Mouse (Mus musculus) heart, postnatal 0 days (tissue): Measurements from ENCODE around the gene Ptp4a2. TPM values are rescaled to one million over a fixed set of nuclear protein-coding genes. Genes with fewer than 3 reads are reported as not detected.

Experiments used
- ATAC-seq: fragments of 200-750 bp; cut with Nextera tagmentation; 2 replicates; pipeline ENCODE4 v1.8.0; 2017; ENCODE audit warnings: low read depth, moderate number of reproducible peaks, moderate library complexity; ENCODE audit not compliant: insufficient read depth
- DNase-seq: peaks from one replicate; pipeline ENCODE4 v3.0.0-alpha.2; 2016; ENCODE audit warnings: low spot score
- H3K27ac ChIP-seq: fragments of 300-500 bp; sonication (generic); 2 replicates; pipeline ENCODE4 v1.5.1; 2014; ENCODE audit warnings: low read depth, mild to moderate bottlenecking
- H3K27me3 ChIP-seq: fragments of 300-500 bp; sonication (generic); 2 replicates; pipeline ENCODE4 v1.6.1; 2014; ENCODE audit warnings: low read length, mixed read lengths; ENCODE audit not compliant: control insufficient read depth, insufficient read depth
- H3K36me3 ChIP-seq: fragments of 300-500 bp; sonication (generic); replicated peaks from 2 replicates; pipeline ENCODE4 v1.6.1; 2014; ENCODE audit warnings: low read length, mixed read lengths; ENCODE audit not compliant: control insufficient read depth, insufficient read depth
- H3K4me1 ChIP-seq: fragments of 300-500 bp; sonication (generic); 2 replicates; pipeline ENCODE4 v1.6.1; 2014; ENCODE audit warnings: antibody characterized with exemption; ENCODE audit not compliant: control insufficient read depth, insufficient read depth
- H3K4me2 ChIP-seq: fragments of 300-500 bp; sonication (generic); 2 replicates; pipeline ENCODE4 v1.6.1; 2014; ENCODE audit warnings: low read depth, mild to moderate bottlenecking, low read length, moderate library complexity
- H3K4me3 ChIP-seq: fragments of 300-500 bp; sonication (generic); 2 replicates; pipeline ENCODE4 v1.5.1; 2014; ENCODE audit warnings: low read depth, low read length
- H3K9ac ChIP-seq: fragments of 300-500 bp; sonication (generic); replicated peaks from 2 replicates; pipeline ENCODE4 v1.6.1; 2014; ENCODE audit warnings: low read depth, low read length, mixed read lengths
- H3K9me3 ChIP-seq: fragments of 300-500 bp; sonication (generic); replicated peaks from 2 replicates; pipeline ENCODE4 v1.6.1; 2016; ENCODE audit warnings: low read length; ENCODE audit not compliant: control insufficient read depth
- CTCF ChIP-seq: IDR thresholded peaks from 2 replicates; pipeline ENCODE4 v1.5.1; 2016; ENCODE audit warnings: antibody characterized with exemption, control low read depth, low read depth
- EP300 ChIP-seq: IDR thresholded peaks from 2 replicates; pipeline ENCODE4 v1.6.1; 2016; ENCODE audit warnings: antibody characterized with exemption, low read depth
- WGBS: fragments of 180-500 bp; shearing (Covaris S2); extraction: QIAGEN DNeasy Blood & Tissue Kit; methylation state at CpG from one replicate; pipeline ENCODE4 v1.1.7; 2014; 5-methylcytosine and 5-hydroxymethylcytosine counted together
- polyA plus RNA-seq: library from polyadenylated mRNA; unstranded; fragments of >200 nt; fragmentation: Nextera tagmentation; extraction: Ambion mirVana; gene quantifications from 2 replicates; pipeline ENCODE4 v1.2.1, GENCODE M21; 2015
- total RNA-seq: library from RNA; depleted of rRNA; stranded (reverse); fragments of >200 nt; gene quantifications from 2 replicates; pipeline ENCODE4 v1.2.3, GENCODE M21; 2014; ENCODE audit warnings: low replicate concordance

The Ptp4a2 gene
- total and polyA plus RNA-seq, 2 experiments from 2014 or later, result 132 to 417 TPM

- no peaks in the 10 kb centered on the region for H3K9me3 ChIP-seq
- H3K4me3 ChIP-seq, result no peak overlapping the region
- DNase-seq, result no peak
- ATAC-seq, result no peak
- H3K4me1 ChIP-seq, result no peaks in the 10 kb centered on the region
- H3K36me3 ChIP-seq, result no peaks in the 10 kb centered on the region
- H3K4me2 ChIP-seq, result no peak overlapping the region
- H3K9ac ChIP-seq, result no peak overlapping the region
- TF ChIP-seq CTCF (no peak), EP300 (no peak)
- no peaks in the 10 kb centered on the region for H3K27me3 ChIP-seq
- H3K27ac ChIP-seq, result no peak overlapping the region
- 65% methylated on average over 1 of the region's 1 CpGs for WGBS
These were observed 7.7 kb upstream of the Ptp4a2 start for GRCm38 (mm10) chr4:129803368-129803767.

GRCm38 (mm10) chr4:129805059-129805458, 6.0 kb upstream of the Ptp4a2 start:
- Histone ChIP-seq H3K27me3 (no peaks in the 10 kb centered on the region), H3K9ac (no peak overlapping the region), H3K27ac (no peak overlapping the region), H3K4me3 (no peak overlapping the region), H3K36me3 (no peaks in the 10 kb centered on the region), H3K4me1 (no peaks in the 10 kb centered on the region), H3K9me3 (no peaks in the 10 kb centered on the region), H3K4me2 (no peak overlapping the region)
- no peak for TF ChIP-seq CTCF
- TF ChIP-seq EP300, result no peak
- DNase-seq (no peak), ATAC-seq (no peak)
- 90% methylated on average over 3 of the region's 3 CpGs for WGBS

DNA sequence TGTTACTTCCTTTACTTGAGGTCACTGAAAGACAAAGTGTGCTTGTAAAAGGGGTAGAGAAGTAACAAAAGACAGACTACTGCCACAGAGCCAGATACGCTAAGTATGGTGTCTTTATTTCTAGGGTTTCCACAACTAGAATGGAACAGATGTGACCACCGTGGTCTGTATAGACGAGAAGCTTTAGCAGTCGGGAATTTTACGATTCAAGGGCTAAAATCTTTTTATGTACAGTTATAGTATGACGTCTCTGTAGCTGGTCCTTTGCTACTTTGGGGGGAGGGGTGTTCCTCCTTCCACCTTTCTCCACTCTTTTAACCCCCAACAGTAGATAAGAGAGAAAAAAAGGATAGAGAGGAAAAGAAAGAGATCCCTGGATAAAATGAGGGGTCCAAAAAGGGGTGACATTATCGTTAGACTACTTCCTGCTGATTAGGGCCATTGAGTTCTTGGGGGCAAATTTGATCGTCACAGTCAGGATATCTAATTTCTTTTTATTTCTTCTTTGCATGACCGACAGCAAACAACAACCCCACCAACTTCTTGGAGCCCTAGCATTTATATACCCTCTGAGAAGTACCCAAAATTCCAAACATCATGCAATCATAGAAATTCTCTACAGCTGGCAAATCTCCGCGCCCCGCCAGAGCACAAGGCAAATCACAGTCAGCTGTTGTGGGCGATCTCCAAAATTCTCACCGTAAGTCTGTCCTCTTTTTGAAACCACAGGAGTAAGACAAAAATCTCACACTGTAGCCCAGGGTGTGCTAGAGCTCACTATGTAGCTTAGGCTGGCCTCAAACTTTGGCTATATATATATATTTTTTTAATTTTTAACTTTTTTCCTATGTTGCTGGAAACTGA, 818 bp downstream of the Ptp4a2 start:
- Histone ChIP-seq H3K4me2 (peak overlapping the region; percentile 84), H3K36me3 (no peaks in the 10 kb centered on the region), H3K4me3 (peak overlapping the region; percentile 56), H3K27ac (peak overlapping the region; percentile 85), H3K4me1 (peaks cover 13% of the 10 kb centered on the region; the same call in 1 of the 2 replicates), H3K9ac (peak overlapping the region; percentile 65; the same call in 1 of the 2 replicates), H3K27me3 (no peaks in the 10 kb centered on the region), H3K9me3 (no peaks in the 10 kb centered on the region)
- WGBS, result 67% methylated on average over 14 of the region's 14 CpGs
- DNase-seq, result no peak
- TF ChIP-seq EP300, result no peak
- no peak for TF ChIP-seq CTCF
- ATAC-seq, result no peak

DNA sequence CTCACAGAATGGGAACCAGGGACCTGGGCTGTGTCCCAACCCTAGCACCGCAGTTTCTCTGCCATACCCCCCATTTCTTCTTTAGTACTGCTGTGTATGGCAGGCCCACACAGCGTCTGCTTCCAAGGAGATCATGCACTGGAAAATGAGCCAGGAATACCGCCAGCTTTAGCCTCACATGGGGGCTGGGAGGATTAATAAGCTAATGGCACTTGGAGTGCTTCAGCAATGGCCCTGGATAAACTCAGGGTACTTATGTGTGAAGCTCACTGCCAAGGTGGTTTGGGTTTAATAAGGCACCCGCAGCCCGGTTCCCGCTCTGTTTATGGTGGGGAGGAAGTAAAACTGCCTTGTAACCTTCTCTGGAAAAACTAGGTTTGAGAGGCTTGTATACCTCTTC, 6.6 kb downstream of the Ptp4a2 start:
- Histone ChIP-seq H3K27me3 (no peaks in the 10 kb centered on the region), H3K36me3 (no peaks in the 10 kb centered on the region), H3K4me3 (no peak overlapping the region), H3K4me1 (peaks cover 29% of the 10 kb centered on the region), H3K9me3 (no peaks in the 10 kb centered on the region), H3K9ac (no peak overlapping the region), H3K27ac (peak overlapping the region; percentile 99), H3K4me2 (no peak overlapping the region)
- DNase-seq (no peak), ATAC-seq (no peak)
- 31% methylated on average over 6 of the region's 6 CpGs for WGBS
- TF ChIP-seq CTCF (no peak), EP300 (no peak)

DNA sequence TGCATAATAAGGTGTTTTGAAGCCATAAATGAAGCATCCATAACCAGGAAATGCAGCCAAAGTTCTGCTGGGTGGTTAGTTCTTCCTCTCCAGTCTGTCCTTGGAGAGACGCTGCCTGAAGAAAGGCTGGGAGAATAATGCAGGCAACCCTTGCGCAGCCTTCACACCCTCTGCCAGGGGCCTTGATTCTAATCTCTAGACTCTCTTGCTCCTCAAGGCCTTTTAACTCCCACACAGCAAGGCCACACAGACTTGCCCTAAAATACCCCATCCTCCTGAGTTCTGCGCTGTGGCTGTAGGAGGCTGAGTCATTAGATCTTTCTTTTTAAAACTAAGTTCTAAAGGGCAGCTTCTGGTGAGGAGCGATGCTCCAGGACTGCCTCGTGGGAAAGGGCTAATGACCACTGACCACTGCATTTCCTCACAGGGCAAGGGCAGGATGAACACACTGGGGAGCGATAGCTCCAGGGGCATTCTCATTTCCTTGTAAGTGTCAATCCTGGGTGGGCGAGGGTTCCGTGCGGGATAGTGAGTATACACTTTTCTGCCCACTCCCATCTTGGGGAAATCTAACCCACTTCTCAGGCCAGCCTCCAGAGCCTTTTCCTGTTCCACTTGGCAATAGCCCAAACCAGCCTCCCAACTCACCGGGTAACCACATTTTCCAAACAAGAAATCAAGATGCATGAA, 7.6 kb downstream of the Ptp4a2 start:
- H3K27me3 ChIP-seq, result no peaks in the 10 kb centered on the region
- DNase-seq, result no peak
- ATAC-seq, result no peak
- peak overlapping the region; percentile 99 for H3K27ac ChIP-seq
- 0 out of 2 replicates have a peak overlapping the region, but pooled peaks have one; percentile 83 for H3K4me2 ChIP-seq
- 51% methylated on average over 10 of the region's 10 CpGs for WGBS
- no peak overlapping the region for H3K4me3 ChIP-seq
- no peaks in the 10 kb centered on the region for H3K9me3 ChIP-seq
- H3K9ac ChIP-seq, result no peak overlapping the region
- no peak for TF ChIP-seq CTCF
- no peak for TF ChIP-seq EP300
- H3K36me3 ChIP-seq, result no peaks in the 10 kb centered on the region
- H3K4me1 ChIP-seq, result peaks cover 40% of the 10 kb centered on the region
